8 mouse cellular contexts compared by ENCODE assay signal in genomic region chr9:121671300-121671699, GRCm38 (mm10). TPM values are rescaled to one million over a fixed set of nuclear protein-coding genes. Genes with fewer than 3 reads are reported as not detected.
DNase-seq lines count a peak whose midpoint lies in the region; ATAC-seq and TF ChIP-seq lines count a peak whose summit lies in the region.

No protein-coding gene starts in this region.

- H3K36me3 ChIP-seq in kidney, embryonic 16.5 days (ENCODE audit: insufficient read depth, low read length): no peaks in the 10 kb centered on the region
- H3K36me3 ChIP-seq in CH12.LX (replicated peaks in 1 of 2; ENCODE audit: control insufficient read depth in 1 of 2, insufficient read depth in 1 of 2, low read length in 1 of 2): no peaks in the 10 kb centered on the region

- no peaks in the 10 kb centered on the region for H3K79me2 ChIP-seq in CH12.LX (replicated peaks; ENCODE audit: control insufficient read depth, extremely low read depth, insufficient read depth, poor library complexity, severe bottlenecking)

- ATAC-seq in kidney, embryonic 16.5 days (ENCODE audit: low FRiP score, low TSS enrichment): no peak
- ATAC-seq in frontal cortex, adult (ENCODE audit: low TSS enrichment): no peak

- peak; percentile 41 for TF ChIP-seq RAD21 in CH12.LX (IDR thresholded peaks at IDR 0.05; ENCODE audit: low read depth, low read length)

- WGBS in kidney, embryonic 16.5 days: 26% methylated on average over 7 of the region's 7 CpGs

- peak; percentile 47 for DNase-seq in kidney, adult 18-20 months
- DNase-seq in CH12.LX (ENCODE audit: extremely low read depth): peak; percentile 59
- peak; percentile 54 for DNase-seq in adrenal gland, adult 2 months
- DNase-seq in embryo, embryonic 9.5 days (ENCODE audit: extremely low spot score): peak; percentile 70
- peak; percentile 52 to 55 for DNase-seq in kidney, postnatal 25 days
- DNase-seq in ovary, postnatal 14 days (ENCODE audit: low spot score): peak; percentile 47

- H3K4me1 ChIP-seq in kidney, embryonic 16.5 days (ENCODE audit: insufficient read depth, low read length): peaks cover 10% of the 10 kb centered on the region
- peaks cover 22 to 70% of the 10 kb centered on the region in 2 experiments for H3K4me1 ChIP-seq in CH12.LX (ENCODE audit: control insufficient read depth in 1 of 2, insufficient read depth in 2 of 2)

- peaks cover 36% of the 10 kb centered on the region for H3K27me3 ChIP-seq in kidney, embryonic 16.5 days (ENCODE audit: insufficient read depth, low read length)
- peaks cover 42% of the 10 kb centered on the region for H3K27me3 ChIP-seq in CH12.LX (replicated peaks)

- peak; percentile 70 to 74 for TF ChIP-seq CTCF in CH12.LX (conservative IDR thresholded peaks at IDR 0.05 in 1 of 2, IDR thresholded peaks at IDR 0.05 in 1 of 2; ENCODE audit: low read depth in 2 of 2, low read length in 2 of 2)

- in situ Hi-C loops in CH12.LX (cut with MboI; ENCODE audit: low pct_ligation_motif_present, low pct_unique_long_range_greater_than_20kb, low sequenced_read_pairs): loop anchor here (5.0 kb wide), 1 partner anchor 194 kb away; no protein-coding TSS in a partner anchor

- no peak for TF ChIP-seq POLR2A in CH12.LX (IDR thresholded peaks at IDR 0.05; ENCODE audit: low read depth, low read length)

- H3K4me2 ChIP-seq in kidney, embryonic 16.5 days (replicated peaks; ENCODE audit: low read depth, low read length): no peak overlapping the region
- no peak overlapping the region for H3K4me2 ChIP-seq in CH12.LX (ENCODE audit: insufficient read depth, low read depth, poor library complexity, severe bottlenecking)

- no peak for TF ChIP-seq EP300 in CH12.LX (IDR thresholded peaks at IDR 0.05; ENCODE audit: low read length)

- H3K4me3 ChIP-seq in kidney, embryonic 16.5 days (ENCODE audit: low read length): no peak overlapping the region
- H3K4me3 ChIP-seq in CH12.LX (replicated peaks in 1 of 3; ENCODE audit: low read depth in 2 of 3, low read length in 2 of 3, poor library complexity in 1 of 3): no peak overlapping the region

- dilution Hi-C loops in CH12.LX (cut with MboI; ENCODE audit: extremely low pct_ligation_motif_present, extremely low pct_unique_long_range_greater_than_20kb, low sequenced_read_pairs): no loop called here

- H3K27ac ChIP-seq in kidney, embryonic 16.5 days (ENCODE audit: low read length): no peak overlapping the region
- no peak overlapping the region for H3K27ac ChIP-seq in CH12.LX (ENCODE audit: insufficient read depth, low read depth)

- H3K9me3 ChIP-seq in kidney, embryonic 16.5 days (ENCODE audit: low read length): no peaks in the 10 kb centered on the region
- H3K9me3 ChIP-seq in CH12.LX (replicated peaks; ENCODE audit: low read length): no peaks in the 10 kb centered on the region

- no peak overlapping the region for H3K9ac ChIP-seq in kidney, embryonic 16.5 days (replicated peaks; ENCODE audit: low read length)
- H3K9ac ChIP-seq in CH12.LX (ENCODE audit: insufficient read depth, low read depth): no peak overlapping the region

TF ChIP-seq in CH12.LX, 34 proteins besides CTCF, POLR2A, EP300 and RAD21:
- TF ChIP-seq SMC3 (IDR thresholded peaks at IDR 0.05; ENCODE audit: low read depth, low read length) (peak; percentile 42), NELFE (IDR thresholded peaks at IDR 0.05; ENCODE audit: low read depth, low read length) (no peak)
TF ChIP-seq in CH12.LX: peak in this region for 1.

RNA-seq across cellular contexts. Expression of gene Vipr1, which starts 28.8 kb away (rescaled TPM):
- polyA plus RNA-seq in kidney, embryonic 16.5 days (2015; fragmentation: Nextera tagmentation; extraction: Ambion mirVana): 0.04 and 0.40 TPM in 2 replicates
- total RNA-seq in CH12.LX (2012; rRNA removed): 0.04 and 0.08 TPM in 2 replicates
- not detected in 2 replicates for total RNA-seq in CH12.LX (2014; rRNA removed)
- polyA plus RNA-seq in CH12.LX (2012; ENCODE audit: insufficient read length, low read depth): 0.11 TPM in 2 replicates
- 1 to 10 TPM in 1 of 2 experiments, under 1 TPM in 1; 0.81 to 1.3 TPM for total RNA-seq in adrenal gland, adult 2 months (2021)
- polyA plus RNA-seq in adrenal gland, adult 2 months (2012; rRNA removed): 0.51 and 0.61 TPM in 2 replicates

RNA-seq across cellular contexts. Expression of gene Lyzl4, which starts 29.4 kb away (rescaled TPM):
- 0.25 TPM in 1 of 2 replicates, not detected in the other for polyA plus RNA-seq in kidney, embryonic 16.5 days (2015; fragmentation: Nextera tagmentation; extraction: Ambion mirVana)
- total RNA-seq in CH12.LX (2012; rRNA removed) (not detected in 2 replicates), CH12.LX (2014; rRNA removed) (not detected in 2 replicates)
- polyA plus RNA-seq in CH12.LX (2012; ENCODE audit: insufficient read length, low read depth): not detected in 2 replicates
- not detected for total RNA-seq in adrenal gland, adult 2 months (2021)
- polyA plus RNA-seq in adrenal gland, adult 2 months (2012; rRNA removed): 0.10 and 0.11 TPM in 2 replicates

RNA-seq across cellular contexts. Expression of gene Sec22c, which starts 34.0 kb away (rescaled TPM):
- 8.5 and 9.0 TPM in 2 replicates for polyA plus RNA-seq in kidney, embryonic 16.5 days (2015; fragmentation: Nextera tagmentation; extraction: Ambion mirVana)
- total RNA-seq in CH12.LX (2012; rRNA removed) (3.2 and 4.0 TPM in 2 replicates), CH12.LX (2014; rRNA removed) (2.4 and 2.5 TPM in 2 replicates)
- polyA plus RNA-seq in CH12.LX (2012; ENCODE audit: insufficient read length, low read depth): 4.6 and 5.7 TPM in 2 replicates
- 1 to 10 TPM; 5.0 to 5.4 TPM for total RNA-seq in adrenal gland, adult 2 months (2021)
- 10.1 TPM in 2 replicates for polyA plus RNA-seq in adrenal gland, adult 2 months (2012; rRNA removed)

RNA-seq across cellular contexts. Expression of gene Ss18l2, which starts 38.8 kb away (rescaled TPM):
- 107 and 114 TPM in 2 replicates for polyA plus RNA-seq in kidney, embryonic 16.5 days (2015; fragmentation: Nextera tagmentation; extraction: Ambion mirVana)
- total RNA-seq in CH12.LX (2012; rRNA removed): 40.2 and 57.6 TPM in 2 replicates
- 77.0 and 82.2 TPM in 2 replicates for total RNA-seq in CH12.LX (2014; rRNA removed)
- polyA plus RNA-seq in CH12.LX (2012; ENCODE audit: insufficient read length, low read depth): 41.5 and 52.9 TPM in 2 replicates
- 10 to 100 TPM; 45.8 to 47.7 TPM for total RNA-seq in adrenal gland, adult 2 months (2021)
- 18.6 and 20.3 TPM in 2 replicates for polyA plus RNA-seq in adrenal gland, adult 2 months (2012; rRNA removed)

RNA-seq across cellular contexts. Expression of gene Nktr, which starts 47.7 kb away (rescaled TPM):
- polyA plus RNA-seq in kidney, embryonic 16.5 days (2015; fragmentation: Nextera tagmentation; extraction: Ambion mirVana): 46.1 and 57.5 TPM in 2 replicates
- 31.0 and 39.3 TPM in 2 replicates for total RNA-seq in CH12.LX (2012; rRNA removed)
- 29.1 and 32.2 TPM in 2 replicates for total RNA-seq in CH12.LX (2014; rRNA removed)
- polyA plus RNA-seq in CH12.LX (2012; ENCODE audit: insufficient read length, low read depth): 65.0 and 65.4 TPM in 2 replicates
- 10 to 100 TPM; 54.2 to 83.7 TPM for total RNA-seq in adrenal gland, adult 2 months (2021)
- 24.9 and 25.0 TPM in 2 replicates for polyA plus RNA-seq in adrenal gland, adult 2 months (2012; rRNA removed)
